Mouse (Mus musculus): ENCODE data around the gene Itgb2. TPM values are rescaled to one million over a fixed set of nuclear protein-coding genes. Genes with fewer than 3 reads are reported as not detected.

Itgb2 gene
- polyA plus RNA-seq, 1 experiment from 2014 or later, result 20.6 TPM

GRCm38 (mm10) chr10:77569973-77570658 lies 40.1 kb downstream of the Itgb2 start:
- Histone ChIP-seq H3K27me3 (ENCODE audit: control insufficient read depth, insufficient read depth, low read depth, low read length) (no peaks in the 10 kb centered on the region), H3K27ac (ENCODE audit: low read length) (no peak overlapping the region), H3K36me3 (ENCODE audit: control insufficient read depth, insufficient read depth) (no peaks in the 10 kb centered on the region), H3K4me1 (ENCODE audit: control insufficient read depth, low read depth, low read length) (peaks cover 6% of the 10 kb centered on the region), H3K9ac (ENCODE audit: low read depth, low read length) (no peak overlapping the region), H3K9me3 (replicated peaks; ENCODE audit: control insufficient read depth, low read length) (no peaks in the 10 kb centered on the region), H3K4me2 (ENCODE audit: low read depth, low read length) (no peak overlapping the region), H3K4me3 (ENCODE audit: low read depth, low read length) (no peak overlapping the region)
- peak; percentile 66 for ATAC-seq (ENCODE audit: low read depth)
- WGBS (ENCODE audit: insufficient replicate concordance), result 50% methylated on average over 6 of the region's 6 CpGs

- ATAC-seq (ENCODE audit: low read depth), result no peak
- WGBS (ENCODE audit: insufficient replicate concordance), result 16% methylated on average over 3 of the region's 3 CpGs
- Histone ChIP-seq H3K27ac (ENCODE audit: low read length) (no peak overlapping the region), H3K4me2 (ENCODE audit: low read depth, low read length) (no peak overlapping the region), H3K27me3 (ENCODE audit: control insufficient read depth, insufficient read depth, low read depth, low read length) (no peaks in the 10 kb centered on the region), H3K36me3 (ENCODE audit: control insufficient read depth, insufficient read depth) (no peaks in the 10 kb centered on the region), H3K9ac (ENCODE audit: low read depth, low read length) (no peak overlapping the region), H3K4me3 (ENCODE audit: low read depth, low read length) (no peak overlapping the region), H3K4me1 (ENCODE audit: control insufficient read depth, low read depth, low read length) (peaks cover 6% of the 10 kb centered on the region; the same call in 1 of the 2 replicates), H3K9me3 (replicated peaks; ENCODE audit: control insufficient read depth, low read length) (no peaks in the 10 kb centered on the region)
These were observed 42.2 kb downstream of the Itgb2 start for GRCm38 (mm10) chr10:77572225-77572624.

GRCm38 (mm10) chr10:77573162-77573561 lies 43.1 kb downstream of the Itgb2 start:
- Histone ChIP-seq H3K4me3 (ENCODE audit: low read depth, low read length) (no peak overlapping the region), H3K27ac (ENCODE audit: low read length) (no peak overlapping the region), H3K36me3 (ENCODE audit: control insufficient read depth, insufficient read depth) (no peaks in the 10 kb centered on the region), H3K9me3 (replicated peaks; ENCODE audit: control insufficient read depth, low read length) (no peaks in the 10 kb centered on the region), H3K4me1 (ENCODE audit: control insufficient read depth, low read depth, low read length) (peaks cover 6% of the 10 kb centered on the region; the same call in 1 of the 2 replicates), H3K27me3 (ENCODE audit: control insufficient read depth, insufficient read depth, low read depth, low read length) (no peaks in the 10 kb centered on the region), H3K9ac (ENCODE audit: low read depth, low read length) (no peak overlapping the region), H3K4me2 (ENCODE audit: low read depth, low read length) (no peak overlapping the region)
- ATAC-seq (ENCODE audit: low read depth), result peak; percentile 51; the same call in 1 of the 2 replicates
- WGBS (ENCODE audit: insufficient replicate concordance), result 42% methylated on average over 1 of the region's 1 CpGs

GRCm38 (mm10) chr10:77580027-77580920 lies 50.2 kb downstream of the Itgb2 start:
- Histone ChIP-seq H3K27ac (ENCODE audit: low read length) (no peak overlapping the region), H3K4me3 (ENCODE audit: low read depth, low read length) (peak overlapping the region; percentile 90; the same call in 1 of the 2 replicates), H3K9ac (ENCODE audit: low read depth, low read length) (no peak overlapping the region), H3K27me3 (ENCODE audit: control insufficient read depth, insufficient read depth, low read depth, low read length) (no peaks in the 10 kb centered on the region), H3K4me2 (ENCODE audit: low read depth, low read length) (peak overlapping the region; percentile 96), H3K9me3 (replicated peaks; ENCODE audit: control insufficient read depth, low read length) (no peaks in the 10 kb centered on the region), H3K4me1 (ENCODE audit: control insufficient read depth, low read depth, low read length) (peaks cover 29% of the 10 kb centered on the region), H3K36me3 (ENCODE audit: control insufficient read depth, insufficient read depth) (no peaks in the 10 kb centered on the region)
- 55% methylated on average over 10 of the region's 10 CpGs for WGBS (ENCODE audit: insufficient replicate concordance)
- no peak for ATAC-seq (ENCODE audit: low read depth)

- H3K4me3 ChIP-seq (ENCODE audit: low read depth, low read length), result peak overlapping the region; percentile 90
- H3K9me3 ChIP-seq (replicated peaks; ENCODE audit: control insufficient read depth, low read length), result no peaks in the 10 kb centered on the region
- H3K9ac ChIP-seq (ENCODE audit: low read depth, low read length), result peak overlapping the region; percentile 70
- peak overlapping the region; percentile 79 for H3K27ac ChIP-seq (ENCODE audit: low read length)
- H3K4me2 ChIP-seq (ENCODE audit: low read depth, low read length), result peak overlapping the region; percentile 96
- ATAC-seq (ENCODE audit: low read depth), result no peak
- H3K4me1 ChIP-seq (ENCODE audit: control insufficient read depth, low read depth, low read length), result peaks cover 29% of the 10 kb centered on the region
- 4% methylated on average over 8 of the region's 8 CpGs for WGBS (ENCODE audit: insufficient replicate concordance)
- no peaks in the 10 kb centered on the region for H3K36me3 ChIP-seq (ENCODE audit: control insufficient read depth, insufficient read depth)
- H3K27me3 ChIP-seq (ENCODE audit: control insufficient read depth, insufficient read depth, low read depth, low read length), result no peaks in the 10 kb centered on the region
These were observed 51.0 kb downstream of the Itgb2 start for GRCm38 (mm10) chr10:77581023-77581407.

GRCm38 (mm10) chr10:77581408-77582284 lies 51.6 kb downstream of the Itgb2 start, which contains the start of gene Pttg1ip:
Gene Pttg1ip (plus strand): TSS chr10:77581720.
- H3K27me3 ChIP-seq (ENCODE audit: control insufficient read depth, insufficient read depth, low read depth, low read length), result no peaks in the 10 kb centered on the region
- H3K4me3 ChIP-seq (ENCODE audit: low read depth, low read length), result peak within 1 kb of the TSS; percentile 90
- H3K9ac ChIP-seq (ENCODE audit: low read depth, low read length), result peak within 1 kb of the TSS; percentile 89
- peaks cover 29% of the 10 kb centered on the region for H3K4me1 ChIP-seq (ENCODE audit: control insufficient read depth, low read depth, low read length)
- H3K27ac ChIP-seq (ENCODE audit: low read length), result peak within 1 kb of the TSS; percentile 99
- peak; percentile 93 for ATAC-seq (ENCODE audit: low read depth)
- under 1% methylated on average over 64 of the region's 64 CpGs for WGBS (ENCODE audit: insufficient replicate concordance)
- no peaks in the 10 kb centered on the region for H3K36me3 ChIP-seq (ENCODE audit: control insufficient read depth, insufficient read depth)
- H3K9me3 ChIP-seq (replicated peaks; ENCODE audit: control insufficient read depth, low read length), result no peaks in the 10 kb centered on the region
- H3K4me2 ChIP-seq (ENCODE audit: low read depth, low read length), result peak within 1 kb of the TSS; percentile 96

- H3K4me3 ChIP-seq (ENCODE audit: low read depth, low read length), result peak overlapping the region; percentile 90
- peak overlapping the region; percentile 89 for H3K9ac ChIP-seq (ENCODE audit: low read depth, low read length)
- H3K27me3 ChIP-seq (ENCODE audit: control insufficient read depth, insufficient read depth, low read depth, low read length), result no peaks in the 10 kb centered on the region
- ATAC-seq (ENCODE audit: low read depth), result peak; percentile 3; the same call in 1 of the 2 replicates
- no peaks in the 10 kb centered on the region for H3K36me3 ChIP-seq (ENCODE audit: control insufficient read depth, insufficient read depth)
- peak overlapping the region; percentile 96 for H3K4me2 ChIP-seq (ENCODE audit: low read depth, low read length)
- H3K9me3 ChIP-seq (replicated peaks; ENCODE audit: control insufficient read depth, low read length), result no peaks in the 10 kb centered on the region
- peak overlapping the region; percentile 99 for H3K27ac ChIP-seq (ENCODE audit: low read length)
- H3K4me1 ChIP-seq (ENCODE audit: control insufficient read depth, low read depth, low read length), result peaks cover 35% of the 10 kb centered on the region
- whole genome bisulfite sequencing (ENCODE audit: insufficient replicate concordance), result 2% methylated on average over 8 of the region's 8 CpGs
These were observed 52.2 kb downstream of the Itgb2 start for GRCm38 (mm10) chr10:77582285-77582618.

- H3K4me1 ChIP-seq (ENCODE audit: control insufficient read depth, low read depth, low read length), result peaks cover 49% of the 10 kb centered on the region
- H3K36me3 ChIP-seq (ENCODE audit: control insufficient read depth, insufficient read depth), result no peaks in the 10 kb centered on the region
- ATAC-seq (ENCODE audit: low read depth), result no peak
- H3K9ac ChIP-seq (ENCODE audit: low read depth, low read length), result no peak overlapping the region
- H3K4me3 ChIP-seq (ENCODE audit: low read depth, low read length), result 0 out of 2 replicates have a peak overlapping the region, but pooled peaks have one; percentile 3
- peak overlapping the region; percentile 8 for H3K27ac ChIP-seq (ENCODE audit: low read length)
- no peaks in the 10 kb centered on the region for H3K9me3 ChIP-seq (replicated peaks; ENCODE audit: control insufficient read depth, low read length)
- 23% methylated on average over 10 of the region's 10 CpGs for WGBS (ENCODE audit: insufficient replicate concordance)
- peak overlapping the region; percentile 96 for H3K4me2 ChIP-seq (ENCODE audit: low read depth, low read length)
- H3K27me3 ChIP-seq (ENCODE audit: control insufficient read depth, insufficient read depth, low read depth, low read length), result no peaks in the 10 kb centered on the region
These were observed 53.9 kb downstream of the Itgb2 start for GRCm38 (mm10) chr10:77583795-77584422.

Measured in liver, embryonic 16.5 days (tissue).